Mouse (Mus musculus): ENCODE measurements around the gene Ulk3. TPM values are rescaled to one million over a fixed set of nuclear protein-coding genes. Genes with fewer than 3 reads are reported as not detected.

Ulk3 gene
- total and polyA plus RNA-seq, 3 experiments: 2.6 to 11.4 (median 10.0) TPM

DNA sequence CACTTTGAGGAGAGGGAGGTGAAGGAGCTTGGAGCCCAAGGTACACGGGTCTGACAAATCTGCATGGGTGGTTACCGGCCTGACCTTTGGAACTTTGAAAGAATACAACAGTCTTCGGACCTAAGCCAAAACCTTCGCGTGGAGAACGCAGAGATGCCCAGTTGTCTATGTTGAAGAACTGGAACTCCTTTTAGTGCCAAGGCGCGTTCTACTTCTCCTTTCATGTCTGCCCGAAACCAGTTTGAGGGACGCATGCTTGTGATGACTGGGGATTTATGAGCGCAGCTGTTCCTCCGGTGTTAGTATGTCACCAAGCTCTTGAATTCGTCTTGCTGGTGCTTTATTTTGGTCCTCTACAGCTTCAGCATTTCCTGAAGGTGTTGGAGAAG lies 27.5 kb upstream of the Ulk3 start (continued):
- no peak for TF ChIP-seq POLR2A (IDR thresholded peaks at IDR 0.05; ENCODE audit: low read depth, low read length)
- TF ChIP-seq MAX (IDR thresholded peaks at IDR 0.05; ENCODE audit: low read length): peak; percentile 65; the same call in 1 of the 2 replicates
- peak; percentile 49; the same call in 1 of the 2 replicates for TF ChIP-seq EP300 (IDR thresholded peaks at IDR 0.05; ENCODE audit: low read length)
- 0 out of 2 replicates have a peak, but pooled peaks have one; percentile 47 for TF ChIP-seq MXI1 (IDR thresholded peaks at IDR 0.05; ENCODE audit: low read depth, low read length)
- no peak for TF ChIP-seq ZC3H11A (IDR thresholded peaks at IDR 0.05; ENCODE audit: low read depth, low read length)
- no peak for TF ChIP-seq NELFE (IDR thresholded peaks at IDR 0.05; ENCODE audit: low read depth, low read length)
- no peak for TF ChIP-seq ZNF384 (IDR thresholded peaks at IDR 0.05; ENCODE audit: low read depth, low read length)

DNA sequence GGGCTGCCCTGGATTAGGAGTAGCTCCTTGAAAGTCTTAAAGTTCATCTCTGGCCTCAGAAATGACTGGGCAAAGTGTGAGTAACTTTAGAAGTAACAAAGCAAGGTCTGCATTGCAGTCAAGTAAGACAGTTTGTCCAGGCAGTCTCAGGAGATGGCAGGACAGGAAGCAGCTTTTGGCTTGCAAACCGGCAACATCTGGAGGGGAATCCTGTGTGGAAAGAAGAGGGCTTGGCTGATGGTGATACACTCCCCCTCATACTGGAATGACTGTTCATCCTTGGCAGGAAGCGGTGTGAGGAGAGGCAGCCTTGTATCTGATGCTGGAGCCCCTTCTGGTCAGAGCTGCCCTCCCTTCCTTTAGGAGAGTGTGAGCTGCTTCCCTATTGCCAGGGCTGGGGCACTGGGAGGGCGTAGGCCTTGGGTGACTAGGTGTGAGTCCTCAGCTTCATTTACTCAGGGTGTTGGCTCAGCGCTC lies 26.3 kb upstream of the Ulk3 start:
- Histone ChIP-seq H3K9ac (ENCODE audit: insufficient read depth, low read depth) (peak overlapping the region; percentile 42), H3K4me1 (ENCODE audit: control insufficient read depth in 1 of 2, insufficient read depth in 2 of 2) (peaks cover 18 to 71% of the 10 kb centered on the region in 2 experiments), H3K36me3 (replicated peaks in 1 of 2; ENCODE audit: control insufficient read depth in 1 of 2, insufficient read depth in 1 of 2, low read length in 1 of 2) (peaks cover 11 to 29% of the 10 kb centered on the region in 2 experiments), H3K9me3 (replicated peaks; ENCODE audit: low read length) (no peaks in the 10 kb centered on the region), H3K79me2 (replicated peaks; ENCODE audit: control insufficient read depth, extremely low read depth, insufficient read depth, poor library complexity, severe bottlenecking) (peaks cover 60% of the 10 kb centered on the region), H3K4me2 (ENCODE audit: insufficient read depth, low read depth, poor library complexity, severe bottlenecking) (peak overlapping the region; percentile 88), H3K27ac (ENCODE audit: insufficient read depth, low read depth) (peak overlapping the region; percentile 30; the same call in 1 of the 2 replicates), H3K4me3 (replicated peaks in 1 of 3; ENCODE audit: low read depth in 2 of 3, low read length in 2 of 3, poor library complexity in 1 of 3) (peak overlapping the region; percentile 46 to 96 (median 72)), H3K27me3 (replicated peaks) (no peaks in the 10 kb centered on the region)
- in situ Hi-C loops (cut with MboI; ENCODE audit: low pct_ligation_motif_present, low pct_unique_long_range_greater_than_20kb, low sequenced_read_pairs) (no loop called here), dilution Hi-C loops (cut with MboI; ENCODE audit: extremely low pct_ligation_motif_present, extremely low pct_unique_long_range_greater_than_20kb, low sequenced_read_pairs) (no loop called here)
- peak; percentile 64 for TF ChIP-seq EP300 (IDR thresholded peaks at IDR 0.05; ENCODE audit: low read length)
- 0 out of 2 replicates have a peak, but pooled peaks have one; percentile 16 for TF ChIP-seq ETS1 (conservative IDR thresholded peaks at IDR 0.05; ENCODE audit: low read depth, low read length)
- 0 out of 2 replicates have a peak, but pooled peaks have one; percentile 19 for TF ChIP-seq ELF1 (IDR thresholded peaks at IDR 0.05; ENCODE audit: low read depth, low read length)
- no peak for TF ChIP-seq CTCF (conservative IDR thresholded peaks at IDR 0.05 in 1 of 2, IDR thresholded peaks at IDR 0.05 in 1 of 2; ENCODE audit: low read depth in 2 of 2, low read length in 2 of 2)
- TF ChIP-seq JUND (conservative IDR thresholded peaks at IDR 0.05; ENCODE audit: low read depth, low read length): no peak; the same call in 1 of the 2 replicates
- no peak for TF ChIP-seq MAFK (IDR thresholded peaks at IDR 0.05; ENCODE audit: insufficient replicate concordance, low read length)
- TF ChIP-seq IRF4 (IDR thresholded peaks at IDR 0.05; ENCODE audit: low read depth, low read length): peak; percentile 63
- TF ChIP-seq MEF2A (IDR thresholded peaks at IDR 0.05; ENCODE audit: borderline replicate concordance, low read depth, low read length): 0 out of 2 replicates have a peak, but pooled peaks have one; percentile 23
- TF ChIP-seq E2F4 (IDR thresholded peaks at IDR 0.05; ENCODE audit: insufficient replicate concordance, low read depth, low read length): no peak
- peak; percentile 50; the same call in 1 of the 2 replicates for TF ChIP-seq TCF12 (IDR thresholded peaks at IDR 0.05; ENCODE audit: low read depth, low read length)
- TF ChIP-seq MXI1 (IDR thresholded peaks at IDR 0.05; ENCODE audit: low read depth, low read length): peak; percentile 55; the same call in 1 of the 2 replicates
- TF ChIP-seq USF1 (IDR thresholded peaks at IDR 0.05; ENCODE audit: low read depth, low read length): no peak
- no peak for TF ChIP-seq BHLHE40 (IDR thresholded peaks at IDR 0.05; ENCODE audit: low read depth, low read length)
- TF ChIP-seq MAX (IDR thresholded peaks at IDR 0.05; ENCODE audit: low read length): no peak
- TF ChIP-seq SIN3A (IDR thresholded peaks at IDR 0.05; ENCODE audit: low read length): peak; percentile 50; the same call in 1 of the 2 replicates
- TF ChIP-seq CHD2 (IDR thresholded peaks at IDR 0.05; ENCODE audit: low read length): no peak
- DNase-seq (ENCODE audit: extremely low read depth): peak; percentile 69

Data from CH12.LX (cell line).